Mouse (Mus musculus) hindbrain, embryonic 12.5 days (tissue): ENCODE results near the gene Tchp. TPM values are rescaled to one million over a fixed set of nuclear protein-coding genes. Genes with fewer than 3 reads are reported as not detected.

Experiments used
- ATAC-seq: fragments of 200-750 bp; cut with Nextera tagmentation; 2 replicates; pipeline ENCODE4 v1.8.0; 2017; ENCODE audit warnings: moderate TSS enrichment; ENCODE audit not compliant: low FRiP score
- H3K27ac ChIP-seq: fragments of 300-500 bp; sonication (generic); 2 replicates; pipeline ENCODE4 v1.5.1; 2016; ENCODE audit warnings: mild to moderate bottlenecking
- H3K27me3 ChIP-seq: fragments of 300-500 bp; sonication (generic); 2 replicates; pipeline ENCODE4 v1.6.1; 2016; ENCODE audit warnings: mild to moderate bottlenecking
- H3K36me3 ChIP-seq: fragments of 300-500 bp; sonication (generic); 2 replicates; pipeline ENCODE4 v1.6.1; 2016; ENCODE audit warnings: mild to moderate bottlenecking
- H3K4me1 ChIP-seq: fragments of 300-500 bp; sonication (generic); 2 replicates; pipeline ENCODE4 v1.6.1; 2016
- H3K4me2 ChIP-seq: fragments of 300-500 bp; sonication (generic); replicated peaks from 2 replicates; pipeline ENCODE4 v1.6.1; 2016; ENCODE audit warnings: mild to moderate bottlenecking
- H3K4me3 ChIP-seq: fragments of 300-500 bp; sonication (generic); 2 replicates; pipeline ENCODE4 v1.5.1; 2016; ENCODE audit warnings: mild to moderate bottlenecking
- H3K9ac ChIP-seq: fragments of 300-500 bp; sonication (generic); 2 replicates; pipeline ENCODE4 v1.6.1; 2016; ENCODE audit warnings: mild to moderate bottlenecking, moderate library complexity
- H3K9me3 ChIP-seq: fragments of 300-500 bp; sonication (generic); replicated peaks from 2 replicates; pipeline ENCODE4 v1.6.1; 2016; ENCODE audit warnings: mild to moderate bottlenecking
- WGBS: fragments of 180-500 bp; shearing (Covaris S2); methylation state at CpG from one replicate; pipeline ENCODE4 v1.1.7; 2016; 5-methylcytosine and 5-hydroxymethylcytosine counted together
- polyA plus RNA-seq: library from polyadenylated mRNA; unstranded; fragments of >200 nt; fragmentation: Nextera tagmentation; extraction: Ambion mirVana; gene quantifications from 2 replicates; pipeline ENCODE4 v1.2.1, GENCODE M21; 2016

Tchp gene
- polyA plus RNA-seq, 1 experiment from 2014 or later: 21.1 TPM

- Histone ChIP-seq H3K36me3 (peaks cover 72% of the 10 kb centered on the region), H3K4me1 (no peaks in the 10 kb centered on the region), H3K9me3 (no peaks in the 10 kb centered on the region), H3K27ac (no peak overlapping the region), H3K9ac (no peak overlapping the region), H3K27me3 (no peaks in the 10 kb centered on the region), H3K4me3 (no peak overlapping the region), H3K4me2 (no peak overlapping the region)
- 94% methylated on average over 13 of the region's 13 CpGs for WGBS
- ATAC-seq: no peak
These were observed 15.3 kb downstream of the Tchp start for GRCm38 (mm10) chr5:114722846-114723245.

DNA sequence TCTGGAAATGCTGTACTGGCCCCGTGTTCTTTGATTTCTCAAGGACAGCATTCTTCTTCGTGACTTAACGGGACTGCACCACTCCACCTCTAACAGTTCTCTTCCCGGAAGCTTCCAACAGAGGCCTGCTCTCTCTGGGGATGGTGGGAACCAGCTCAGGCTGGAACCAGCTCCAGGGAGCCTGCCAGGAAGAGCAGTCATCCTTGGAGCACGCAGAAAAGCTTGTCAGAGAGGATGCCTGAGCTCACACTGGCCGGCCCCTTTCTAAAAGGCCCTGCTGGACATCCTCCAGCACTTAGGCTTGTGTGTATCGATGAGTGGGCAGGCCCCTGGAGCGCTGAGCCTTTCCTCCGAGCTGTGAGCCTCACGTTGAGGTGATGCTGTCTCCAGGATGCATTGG, 20.6 kb downstream of the Tchp start:
- H3K27ac ChIP-seq: no peak overlapping the region
- no peak overlapping the region for H3K9ac ChIP-seq
- no peaks in the 10 kb centered on the region for H3K27me3 ChIP-seq
- no peaks in the 10 kb centered on the region for H3K4me1 ChIP-seq
- no peak for ATAC-seq
- H3K4me3 ChIP-seq: no peak overlapping the region
- H3K4me2 ChIP-seq: no peak overlapping the region
- H3K9me3 ChIP-seq: no peaks in the 10 kb centered on the region
- WGBS: 86% methylated on average over 10 of the region's 10 CpGs
- H3K36me3 ChIP-seq: peaks cover 72% of the 10 kb centered on the region

- H3K9ac ChIP-seq: no peak overlapping the region
- H3K9me3 ChIP-seq: no peaks in the 10 kb centered on the region
- H3K4me1 ChIP-seq: no peaks in the 10 kb centered on the region
- no peak overlapping the region for H3K4me2 ChIP-seq
- no peak overlapping the region for H3K4me3 ChIP-seq
- WGBS: 70% methylated on average over 10 of the region's 10 CpGs
- H3K36me3 ChIP-seq: peaks cover 75% of the 10 kb centered on the region
- H3K27me3 ChIP-seq: no peaks in the 10 kb centered on the region
- ATAC-seq: no peak
- no peak overlapping the region for H3K27ac ChIP-seq
These were observed 22.6 kb downstream of the Tchp start for GRCm38 (mm10) chr5:114730129-114730528.

DNA sequence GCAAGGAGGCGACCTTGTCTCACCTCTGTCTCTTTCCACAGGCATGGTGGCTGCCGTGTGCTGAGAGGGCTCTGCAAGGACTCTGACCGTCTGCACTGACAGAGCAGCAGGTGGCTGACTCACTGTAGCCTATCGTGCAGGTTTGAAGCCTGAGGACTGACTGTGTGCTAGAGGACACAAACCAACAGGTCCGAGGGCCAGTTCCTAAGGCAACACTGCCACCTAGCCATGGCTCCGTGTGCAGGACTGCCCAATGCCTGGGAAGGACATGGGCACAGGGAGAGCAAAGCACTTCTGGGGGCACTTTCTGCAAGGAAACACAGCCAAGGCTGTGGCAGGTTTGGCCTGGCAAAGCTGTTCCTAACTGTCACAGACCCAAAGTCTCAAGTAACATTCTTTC, 23.9 kb downstream of the Tchp start:
- no peak overlapping the region for H3K9ac ChIP-seq
- no peak overlapping the region for H3K4me3 ChIP-seq
- no peak for ATAC-seq
- H3K27ac ChIP-seq: no peak overlapping the region
- H3K4me1 ChIP-seq: no peaks in the 10 kb centered on the region
- H3K27me3 ChIP-seq: no peaks in the 10 kb centered on the region
- WGBS: 66% methylated on average over 6 of the region's 6 CpGs
- peaks cover 80% of the 10 kb centered on the region for H3K36me3 ChIP-seq
- H3K4me2 ChIP-seq: no peak overlapping the region
- H3K9me3 ChIP-seq: no peaks in the 10 kb centered on the region

DNA sequence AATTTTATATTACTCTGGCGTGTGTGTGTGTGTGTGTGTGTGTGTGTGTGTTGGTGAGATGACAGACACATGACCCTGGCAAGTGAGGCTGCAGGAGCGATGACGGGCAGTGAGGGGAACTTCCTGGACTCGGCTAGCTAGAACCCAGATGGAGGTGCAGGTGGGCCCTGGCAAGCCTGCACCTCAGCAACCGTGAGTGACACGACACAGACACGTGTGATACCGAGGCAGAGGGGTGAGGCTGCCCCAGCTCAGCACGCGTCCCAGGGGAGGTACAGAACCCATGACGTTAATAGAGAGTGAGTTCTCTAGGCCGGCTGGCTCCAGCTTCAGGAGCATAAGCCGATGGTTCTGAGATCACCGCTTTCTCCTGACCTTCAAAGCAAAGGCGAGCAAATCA, 24.4 kb downstream of the Tchp start:
- no peak overlapping the region for H3K4me3 ChIP-seq
- 92% methylated on average over 15 of the region's 15 CpGs for WGBS
- H3K27ac ChIP-seq: no peak overlapping the region
- no peak for ATAC-seq
- H3K4me1 ChIP-seq: no peaks in the 10 kb centered on the region
- no peaks in the 10 kb centered on the region for H3K27me3 ChIP-seq
- no peak overlapping the region for H3K4me2 ChIP-seq
- no peaks in the 10 kb centered on the region for H3K9me3 ChIP-seq
- H3K9ac ChIP-seq: no peak overlapping the region
- H3K36me3 ChIP-seq: peaks cover 85% of the 10 kb centered on the region

DNA sequence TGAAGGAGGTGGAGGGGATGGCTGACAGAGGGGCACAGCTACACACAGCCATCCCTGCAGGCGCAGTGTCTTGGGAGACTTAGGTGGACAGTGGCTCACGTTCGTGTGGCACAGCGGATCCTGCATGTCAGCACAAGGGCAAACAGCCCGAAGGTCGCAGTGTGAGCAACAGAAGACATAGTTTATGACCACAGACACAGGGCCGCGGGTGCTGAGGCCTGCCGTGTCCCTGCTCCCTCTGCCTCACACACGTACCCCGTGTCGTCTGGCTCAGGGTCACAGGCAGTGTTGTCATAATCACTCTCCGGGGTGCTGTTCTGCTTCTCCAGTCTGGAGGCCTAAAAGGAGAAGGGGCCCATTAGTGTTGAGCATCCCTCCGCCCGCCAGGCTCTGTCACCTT, 26.0 kb downstream of the Tchp start:
- Histone ChIP-seq H3K9me3 (no peaks in the 10 kb centered on the region), H3K4me1 (no peaks in the 10 kb centered on the region), H3K4me3 (no peak overlapping the region), H3K27me3 (no peaks in the 10 kb centered on the region), H3K9ac (no peak overlapping the region), H3K36me3 (peaks cover 86% of the 10 kb centered on the region), H3K27ac (no peak overlapping the region; the same call in 1 of the 2 replicates), H3K4me2 (no peak overlapping the region)
- no peak for ATAC-seq
- 92% methylated on average over 15 of the region's 15 CpGs for WGBS

DNA sequence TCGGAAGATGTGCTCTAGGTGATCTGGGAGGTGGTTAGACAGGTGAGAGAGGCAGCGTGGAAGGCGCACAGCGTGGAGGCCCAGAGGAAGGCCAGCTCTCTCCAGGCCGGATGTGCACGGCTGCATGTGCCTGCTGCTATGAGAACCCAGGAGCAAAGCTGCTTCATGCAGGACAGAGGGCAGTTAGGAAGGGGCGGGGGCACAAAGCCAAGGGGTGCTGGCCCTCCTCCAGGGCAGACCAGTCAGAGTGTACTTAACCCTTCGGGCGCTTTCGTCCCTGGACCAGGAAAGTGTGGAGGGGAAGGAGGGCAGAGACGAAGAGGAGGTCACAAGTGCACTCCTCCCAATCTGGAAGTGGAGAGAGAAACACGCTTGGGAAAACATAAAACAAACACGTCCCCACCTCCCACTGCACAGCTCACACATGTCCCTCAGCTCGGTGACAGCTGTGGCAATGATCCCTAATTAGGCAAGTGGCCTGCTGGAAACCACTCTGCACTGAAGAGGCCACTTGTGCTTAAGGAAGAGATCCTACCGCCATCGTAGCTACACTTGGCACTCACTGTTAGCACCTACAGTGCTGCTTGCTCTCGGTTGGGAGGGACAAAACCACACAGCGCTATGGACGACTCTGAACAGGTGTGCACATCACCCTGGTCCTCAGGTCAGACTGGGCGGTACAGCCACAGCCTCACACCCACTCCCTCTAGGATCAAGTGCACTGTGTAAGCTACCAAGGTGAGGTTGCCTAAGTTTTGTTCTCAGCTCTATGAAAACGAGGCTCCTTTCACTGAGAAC, 29.7 kb downstream of the Tchp start:
- H3K4me3 ChIP-seq: no peak overlapping the region
- H3K4me1 ChIP-seq: no peaks in the 10 kb centered on the region
- no peak for ATAC-seq
- H3K27ac ChIP-seq: no peak overlapping the region
- WGBS: 85% methylated on average over 21 of the region's 21 CpGs
- H3K4me2 ChIP-seq: no peak overlapping the region
- no peaks in the 10 kb centered on the region for H3K9me3 ChIP-seq
- H3K36me3 ChIP-seq: peaks cover 86% of the 10 kb centered on the region
- no peak overlapping the region for H3K9ac ChIP-seq
- no peaks in the 10 kb centered on the region for H3K27me3 ChIP-seq

- no peak overlapping the region for H3K4me3 ChIP-seq
- no peak overlapping the region for H3K4me2 ChIP-seq
- peaks cover 86% of the 10 kb centered on the region for H3K36me3 ChIP-seq
- WGBS: 89% methylated on average over 12 of the region's 12 CpGs
- no peak overlapping the region for H3K9ac ChIP-seq
- ATAC-seq: no peak
- H3K4me1 ChIP-seq: no peaks in the 10 kb centered on the region
- no peaks in the 10 kb centered on the region for H3K27me3 ChIP-seq
- no peak overlapping the region for H3K27ac ChIP-seq
- no peaks in the 10 kb centered on the region for H3K9me3 ChIP-seq
These were observed 31.2 kb downstream of the Tchp start for GRCm38 (mm10) chr5:114738707-114739241.

DNA sequence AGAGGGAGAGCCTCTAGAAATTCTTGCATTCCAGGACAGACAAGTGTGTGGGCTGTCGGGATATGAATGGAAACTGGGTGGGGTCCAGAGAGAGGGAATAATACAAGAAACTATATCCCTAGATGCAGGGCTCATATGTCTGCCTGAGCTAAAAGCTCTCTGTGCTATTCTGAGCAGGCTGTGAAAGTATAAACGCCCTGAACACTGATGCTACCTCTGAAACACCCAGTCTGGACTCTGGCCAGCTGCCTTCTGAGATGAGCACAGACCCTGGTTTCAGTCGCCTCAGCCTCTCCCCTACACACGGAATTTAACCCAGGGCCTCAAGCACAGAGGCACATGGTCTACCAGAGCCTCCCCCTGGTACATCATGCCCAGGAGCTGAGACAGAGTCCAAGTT, 33.0 kb downstream of the Tchp start:
- Histone ChIP-seq H3K27ac (no peak overlapping the region), H3K4me2 (no peak overlapping the region), H3K9me3 (no peaks in the 10 kb centered on the region), H3K27me3 (no peaks in the 10 kb centered on the region), H3K4me3 (no peak overlapping the region), H3K9ac (no peak overlapping the region), H3K36me3 (peaks cover 95% of the 10 kb centered on the region), H3K4me1 (no peaks in the 10 kb centered on the region)
- no peak for ATAC-seq
- 77% methylated on average over 4 of the region's 4 CpGs for WGBS

DNA sequence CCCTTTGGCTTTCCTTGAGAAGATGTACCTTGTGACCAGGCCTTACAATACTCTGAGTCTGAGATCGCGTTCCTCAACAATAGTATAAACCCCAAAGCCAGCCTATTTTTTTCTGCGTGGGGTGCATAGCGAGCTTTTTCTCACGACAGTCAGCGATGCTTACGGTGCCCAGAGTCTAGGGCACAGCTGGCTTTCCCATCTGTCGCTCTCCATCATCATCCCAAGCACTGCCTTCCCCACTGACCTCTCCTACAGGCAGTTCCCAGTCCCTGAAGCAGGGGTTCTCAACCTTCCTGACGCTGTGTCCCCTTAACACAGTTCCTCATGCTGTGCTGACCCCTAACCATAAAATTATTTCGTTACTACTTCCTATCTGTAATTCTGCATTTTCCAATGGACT, 35.0 kb downstream of the Tchp start:
- Histone ChIP-seq H3K27me3 (no peaks in the 10 kb centered on the region), H3K27ac (no peak overlapping the region), H3K9ac (no peak overlapping the region), H3K4me1 (no peaks in the 10 kb centered on the region), H3K4me3 (no peak overlapping the region), H3K36me3 (peaks cover 83% of the 10 kb centered on the region), H3K4me2 (no peak overlapping the region), H3K9me3 (no peaks in the 10 kb centered on the region)
- WGBS: 92% methylated on average over 10 of the region's 10 CpGs
- ATAC-seq: no peak

- H3K4me2 ChIP-seq: no peak overlapping the region
- no peaks in the 10 kb centered on the region for H3K27me3 ChIP-seq
- no peaks in the 10 kb centered on the region for H3K4me1 ChIP-seq
- 92% methylated on average over 13 of the region's 13 CpGs for WGBS
- H3K36me3 ChIP-seq: peaks cover 81% of the 10 kb centered on the region
- no peak overlapping the region for H3K27ac ChIP-seq
- ATAC-seq: no peak
- H3K9ac ChIP-seq: no peak overlapping the region
- no peaks in the 10 kb centered on the region for H3K9me3 ChIP-seq
- H3K4me3 ChIP-seq: no peak overlapping the region
These were observed 35.6 kb downstream of the Tchp start for GRCm38 (mm10) chr5:114742998-114743696.

DNA sequence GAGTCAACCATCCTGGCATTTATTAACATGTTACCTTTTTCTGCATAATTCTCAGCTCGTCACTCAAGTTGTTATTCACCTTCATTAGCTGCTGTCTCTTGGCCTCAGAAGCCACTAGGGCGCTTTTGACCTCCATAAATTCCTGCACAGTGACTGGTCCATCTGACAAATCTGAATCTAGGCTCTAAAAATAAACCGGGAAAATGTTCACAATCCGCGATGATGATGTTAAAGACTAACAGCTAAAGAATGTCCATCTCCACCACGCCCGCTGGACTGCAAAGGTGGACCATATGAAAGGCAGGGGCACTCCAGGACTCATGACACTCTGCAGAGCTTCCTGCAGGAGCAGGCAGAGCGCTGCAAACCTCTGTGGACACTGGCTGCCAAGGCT, 36.1 kb downstream of the Tchp start:
- Histone ChIP-seq H3K36me3 (peaks cover 80% of the 10 kb centered on the region), H3K9ac (no peak overlapping the region; the same call in 1 of the 2 replicates), H3K27ac (no peak overlapping the region), H3K27me3 (no peaks in the 10 kb centered on the region), H3K4me3 (no peak overlapping the region), H3K9me3 (no peaks in the 10 kb centered on the region), H3K4me1 (no peaks in the 10 kb centered on the region), H3K4me2 (no peak overlapping the region)
- ATAC-seq: no peak
- 97% methylated on average over 8 of the region's 8 CpGs for WGBS
